Mouse (Mus musculus) regulatory T cell (primary cell): ENCODE measurements at regions not wholly inside any gene's neighbourhood (a gene's known extent, or its start where the extent isn't known, plus 50 kb on each side); places are given as distances from the start of the nearest gene placed in this dataset.

Experiments
- in situ Hi-C: fragments of 300-600 bp; cut with MboI, MseI; formaldehyde crosslinking; loops from one replicate; pipeline ENCODE4 v1.15.1; 2025; ENCODE audit warnings: high pct_unique_total_duplicates

DNA sequence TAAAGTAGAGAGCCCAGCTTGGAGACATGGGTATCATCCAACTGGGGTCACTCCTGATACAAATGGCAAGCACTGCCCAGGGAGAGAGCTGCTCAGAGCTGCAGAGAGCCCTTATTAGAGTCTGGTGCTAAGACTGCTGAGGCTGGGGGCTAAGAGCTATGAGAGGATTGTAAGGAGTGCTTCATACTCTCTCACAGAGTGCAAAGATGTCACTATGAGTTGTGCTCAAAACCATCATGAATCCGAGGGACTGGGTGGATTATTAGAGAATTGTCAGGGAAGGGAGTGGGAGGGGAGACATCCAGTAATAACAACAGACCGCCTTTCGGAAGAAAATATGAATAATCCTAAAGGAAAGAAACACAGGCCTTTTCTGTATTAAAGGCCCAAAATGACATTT lies 107.2 kb upstream of the Fat1 start:
- in situ Hi-C loops, result no loop called here

GRCm38 (mm10) chr8:44838431-44838830 lies 96.8 kb upstream of the Fat1 start:
- in situ Hi-C loops, result no loop called here

DNA sequence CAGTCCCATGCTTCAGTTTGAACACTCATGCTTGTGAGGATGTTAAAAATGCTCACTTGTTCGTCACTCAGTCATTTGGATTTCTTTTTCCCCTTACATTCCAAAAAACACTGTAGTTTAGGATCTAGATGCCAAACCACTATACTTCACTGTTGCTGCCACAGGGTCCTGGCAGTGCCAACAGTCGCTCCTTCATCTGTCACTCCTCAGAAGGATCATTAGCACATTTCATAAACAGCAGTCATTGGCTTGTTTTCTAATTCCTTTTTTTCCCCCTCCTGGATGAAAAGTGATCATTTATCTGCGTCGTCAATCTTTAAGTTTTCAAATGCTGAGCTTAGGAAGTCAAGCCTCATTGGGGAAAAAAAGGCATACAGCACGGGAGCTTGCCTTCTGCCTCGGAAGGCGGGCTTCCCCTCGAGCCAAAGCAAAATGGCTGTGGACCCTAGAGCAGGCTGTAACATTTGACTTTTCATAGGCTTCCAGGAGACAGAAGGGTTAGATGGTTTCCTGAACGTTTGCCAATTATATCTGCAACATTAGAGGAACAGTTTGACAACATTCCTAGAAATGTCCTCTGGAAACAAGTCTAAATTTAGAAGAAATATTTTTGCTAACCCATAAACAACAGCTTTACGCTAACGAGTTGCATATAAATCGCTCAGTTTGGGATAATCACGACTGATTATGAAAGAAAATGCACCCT lies 95.6 kb upstream of the Fat1 start:
- in situ Hi-C loops, result no loop called here

- in situ Hi-C loops, result no loop called here
Measured at GRCm38 (mm10) chr8:44840646-44841045, 94.6 kb upstream of the Fat1 start.

- in situ Hi-C loops, result no loop called here
Measured at GRCm38 (mm10) chr8:44844362-44844761, 90.9 kb upstream of the Fat1 start.

DNA sequence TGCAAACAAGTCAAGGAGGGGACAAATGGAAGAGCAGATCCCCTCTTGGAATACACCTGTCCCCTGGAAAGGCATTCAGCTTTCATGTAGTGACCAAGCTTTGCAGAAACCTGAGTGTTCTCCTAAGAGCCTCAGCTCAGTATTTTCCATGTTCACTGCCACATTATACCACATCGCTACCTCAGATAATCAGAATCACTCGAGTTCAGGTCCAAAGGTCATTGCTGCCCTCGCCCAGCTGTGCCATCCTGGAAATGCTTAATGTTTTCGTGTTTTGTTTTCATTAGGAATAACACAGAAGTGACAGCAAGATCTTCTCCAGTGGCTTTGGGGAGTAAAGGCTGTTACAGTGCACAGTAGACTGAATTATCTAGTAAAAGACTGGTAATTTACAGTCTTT lies 83.0 kb upstream of the Fat1 start:
- in situ Hi-C loops, result no loop called here

- in situ Hi-C loops, result no loop called here
Measured at GRCm38 (mm10) chr8:44855115-44855514, 80.1 kb upstream of the Fat1 start.

GRCm38 (mm10) chr8:44867202-44867601 lies 68.0 kb upstream of the Fat1 start:
- in situ Hi-C loops, result no loop called here

DNA sequence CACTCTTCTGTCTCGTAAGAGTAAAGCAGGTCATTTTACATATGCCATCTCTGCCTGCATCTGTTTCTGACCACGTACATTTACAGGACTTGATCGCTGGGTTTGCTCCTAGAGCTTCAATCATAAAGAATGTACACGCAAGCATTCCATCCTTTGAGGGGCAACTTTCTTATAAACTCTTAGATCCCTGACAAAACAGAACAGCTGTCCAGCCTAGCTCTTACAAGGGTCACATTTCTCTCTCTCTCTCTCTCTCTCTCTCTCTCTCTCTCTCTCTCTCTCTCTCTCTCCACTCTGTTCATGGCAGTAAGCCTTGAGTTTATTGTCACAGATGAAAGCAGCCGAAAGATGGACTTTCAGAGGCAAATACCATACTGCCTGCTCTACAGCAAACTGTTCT lies 67.6 kb upstream of the Fat1 start:
- in situ Hi-C loops, result no loop called here

- in situ Hi-C loops, result no loop called here
Measured at GRCm38 (mm10) chr8:44877066-44877465, 58.2 kb upstream of the Fat1 start.

- in situ Hi-C loops, result no loop called here
Measured at GRCm38 (mm10) chr8:44878208-44878607, 57.0 kb upstream of the Fat1 start.

DNA sequence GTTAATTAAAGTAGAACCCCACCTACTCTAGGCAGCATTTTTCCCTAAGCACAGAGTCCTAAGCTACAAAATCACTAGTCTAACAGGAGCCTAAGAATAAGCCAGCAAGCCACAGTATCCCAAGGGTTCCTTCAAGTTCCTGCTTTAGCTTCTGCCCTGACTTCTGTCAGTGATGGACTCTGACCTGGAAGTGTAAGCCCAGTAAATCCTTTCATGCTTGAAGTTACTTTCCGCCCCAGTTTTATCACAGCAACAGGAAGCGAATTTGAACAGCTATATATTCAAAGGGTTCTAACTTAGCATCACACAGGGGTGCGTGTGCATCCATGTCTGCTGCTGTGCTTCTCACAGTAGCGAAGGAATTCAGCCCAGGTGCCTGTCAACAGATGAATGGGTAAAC lies 56.1 kb upstream of the Fat1 start:
- in situ Hi-C loops, result no loop called here

GRCm38 (mm10) chr8:44884399-44885006 lies 50.7 kb upstream of the Fat1 start:
- in situ Hi-C loops, result no loop called here
